Mouse (Mus musculus) lung, postnatal 36 days (tissue): ENCODE data around the gene Ppil6.

ENCODE experiments used
- DNase-seq: peaks from one replicate; pipeline ENCODE4 v3.0.0; 2022; ENCODE audit warnings: mixed read lengths

Gene Ppil6

DNA sequence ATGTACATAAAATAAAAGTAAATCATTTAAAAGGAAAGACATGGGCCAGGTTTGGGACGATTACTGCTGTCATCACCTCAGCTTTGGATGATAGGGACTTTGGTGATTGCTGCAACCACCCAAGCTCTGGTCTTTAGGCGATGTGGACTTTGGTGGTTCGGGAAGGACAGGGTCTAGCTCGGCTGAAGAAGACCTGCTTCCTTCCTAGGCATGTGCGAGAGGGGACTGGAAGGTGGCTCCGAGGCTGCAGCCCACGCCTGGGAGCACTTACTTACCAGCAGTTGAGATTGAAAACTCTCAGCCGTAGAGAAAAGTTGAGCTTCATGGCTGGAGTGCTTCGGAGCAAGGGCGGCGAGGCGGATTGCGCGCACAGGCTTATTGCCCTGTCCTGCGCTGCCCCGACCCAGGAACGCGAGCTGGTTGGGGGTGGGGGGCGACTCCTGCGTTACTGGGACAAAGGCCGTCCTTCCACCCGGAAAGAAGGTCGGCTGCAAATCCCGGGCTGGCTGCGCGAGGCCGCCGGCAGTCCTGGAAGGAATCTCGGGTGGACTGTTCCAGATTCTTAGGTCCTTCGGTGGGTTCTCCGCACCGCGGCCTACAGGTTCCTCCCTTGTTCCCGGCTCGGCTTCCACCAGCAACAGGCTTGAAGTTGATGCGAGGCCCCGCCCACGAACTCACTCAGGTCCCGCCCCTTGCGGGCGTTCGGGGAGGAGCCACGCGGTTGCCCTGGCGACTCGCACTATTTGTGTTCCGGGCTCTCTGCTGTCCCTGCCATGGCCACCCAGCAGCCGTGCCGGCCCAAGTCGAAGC, at the start of gene Ppil6, which contains the start of gene Smpd2:
Ppil6 (plus strand) TSS at position 732 of the 810 bp plus-strand sequence.
Smpd2 (minus strand) TSS at position 662 of the 810 bp plus-strand sequence.
- peak; percentile 98 for DNase-seq

DNA sequence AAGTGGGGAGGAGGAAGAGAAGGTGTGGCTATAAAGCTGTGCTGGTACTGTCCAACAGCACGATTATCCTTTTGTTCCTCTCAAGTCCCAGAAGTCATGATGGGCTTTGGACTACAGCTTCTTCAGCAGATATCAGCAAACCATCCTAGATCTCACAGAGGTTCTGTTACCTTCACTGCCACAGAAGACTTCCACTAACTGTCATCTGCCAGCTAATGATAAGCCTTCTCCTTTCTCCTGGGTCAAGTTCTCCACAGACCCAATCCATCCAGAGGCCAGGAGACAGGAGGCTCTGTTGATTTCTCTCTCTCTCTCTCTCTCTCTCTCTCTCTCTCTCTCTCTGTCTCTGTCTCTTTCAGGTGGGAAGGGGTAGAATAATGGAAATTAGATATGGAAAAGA, 42.0 kb upstream of the Ppil6 start:
- no peak for DNase-seq

DNA sequence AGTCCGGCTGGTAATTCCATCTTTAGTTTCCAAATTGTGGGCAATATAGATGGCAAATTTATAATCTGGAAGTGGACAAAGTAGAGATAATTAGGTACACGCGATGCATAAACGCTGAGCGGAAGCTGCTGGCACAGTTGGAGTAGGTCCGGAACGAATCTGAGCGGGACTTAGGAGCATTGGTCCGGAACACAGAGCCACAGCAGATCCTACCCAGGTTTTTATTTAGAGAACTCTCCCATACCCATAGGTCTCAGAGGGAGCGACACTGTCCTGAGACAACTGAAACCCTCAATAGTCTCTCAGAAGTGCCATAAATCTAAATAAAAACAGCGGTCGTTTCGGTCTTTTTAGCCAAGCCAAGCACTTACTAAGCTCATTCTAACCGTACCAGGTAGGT, 40.6 kb upstream of the Ppil6 start:
- peak; percentile 29 for DNase-seq

DNA sequence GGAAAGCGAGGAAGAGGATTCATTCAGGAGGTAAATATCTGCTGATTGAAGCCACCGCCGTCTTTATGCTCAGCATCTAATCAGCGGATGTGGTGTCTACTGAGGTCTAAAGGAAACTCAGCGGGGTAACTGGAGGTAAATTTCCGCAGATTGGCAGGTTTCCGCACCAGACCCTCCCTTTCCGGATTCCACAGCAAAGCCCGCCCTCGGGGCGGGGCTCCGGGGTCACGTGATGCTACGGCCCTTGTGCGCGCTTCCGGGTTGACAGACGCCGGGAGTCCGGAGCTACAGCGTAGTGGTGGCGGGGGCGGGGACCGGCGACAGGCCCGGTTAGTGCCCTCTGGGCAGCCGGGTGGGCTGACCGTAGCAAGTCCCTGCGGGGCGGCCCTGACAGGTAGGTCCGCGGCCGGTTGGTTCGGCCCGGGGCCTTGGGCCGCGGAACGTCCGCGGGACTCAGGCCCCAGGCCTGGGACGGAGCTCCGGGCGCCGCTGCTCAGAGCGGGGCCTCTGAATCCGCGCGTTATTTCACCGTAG, 40.0 kb upstream of the Ppil6 start, which contains the start of gene Zbtb24:
Zbtb24 (plus strand) TSS at position 247 of the 534 bp plus-strand sequence.
- DNase-seq, result peak; percentile 97

GRCm38 (mm10) chr10:41450780-41451522, 39.3 kb upstream of the Ppil6 start:
- DNase-seq, result no peak

DNA sequence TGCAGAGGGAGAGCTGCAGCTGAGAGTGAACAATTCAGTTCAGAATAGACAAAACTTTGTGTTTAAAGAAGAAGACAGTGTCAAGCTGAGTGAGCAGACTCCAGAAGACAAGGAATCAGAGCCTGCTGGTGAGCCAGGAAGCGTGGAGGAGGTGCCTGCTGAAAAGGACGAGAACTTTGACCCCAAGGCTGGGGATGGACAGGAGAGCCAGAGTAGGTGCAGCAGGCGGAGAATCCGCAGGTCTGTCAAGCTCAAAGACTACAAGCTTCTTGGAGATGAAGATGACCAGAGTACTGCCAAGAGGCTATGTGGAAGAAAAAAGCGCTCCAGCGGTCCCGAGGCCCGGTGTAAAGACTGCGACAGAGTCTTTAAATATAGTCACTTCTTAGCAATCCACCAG, 38.6 kb upstream of the Ppil6 start:
- no peak for DNase-seq

- DNase-seq, result no peak
Observed at GRCm38 (mm10) chr10:41452791-41453190, 37.4 kb upstream of the Ppil6 start.

DNA sequence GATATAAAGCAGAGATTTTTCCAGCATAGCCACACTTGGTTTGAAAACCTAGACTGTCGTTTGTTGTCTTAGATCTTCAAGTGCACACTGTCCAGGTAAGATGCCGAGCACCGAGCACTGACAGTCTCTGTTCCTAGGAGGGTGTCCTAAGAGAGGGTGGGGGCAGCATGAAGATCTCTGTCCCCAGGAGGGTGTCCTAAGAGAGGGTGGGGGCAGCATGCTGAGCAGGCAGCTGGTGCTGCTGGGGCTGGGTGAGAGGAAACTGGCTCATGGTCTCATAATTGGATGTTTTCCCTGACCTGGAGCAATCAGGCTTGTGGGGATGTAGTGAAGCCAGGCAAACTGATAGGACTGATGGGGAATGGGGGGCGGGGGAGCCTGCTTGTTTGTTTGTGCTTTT, 30.2 kb upstream of the Ppil6 start:
- DNase-seq, result no peak

GRCm38 (mm10) chr10:41460501-41460900, 29.7 kb upstream of the Ppil6 start:
- no peak for DNase-seq

GRCm38 (mm10) chr10:41461057-41461722, 29.0 kb upstream of the Ppil6 start:
- no peak for DNase-seq

GRCm38 (mm10) chr10:41464401-41464955, 25.8 kb upstream of the Ppil6 start:
- DNase-seq, result no peak

- no peak for DNase-seq
Observed at GRCm38 (mm10) chr10:41467325-41467724, 22.9 kb upstream of the Ppil6 start.

GRCm38 (mm10) chr10:41470693-41471092, 19.5 kb upstream of the Ppil6 start:
- no peak for DNase-seq

DNA sequence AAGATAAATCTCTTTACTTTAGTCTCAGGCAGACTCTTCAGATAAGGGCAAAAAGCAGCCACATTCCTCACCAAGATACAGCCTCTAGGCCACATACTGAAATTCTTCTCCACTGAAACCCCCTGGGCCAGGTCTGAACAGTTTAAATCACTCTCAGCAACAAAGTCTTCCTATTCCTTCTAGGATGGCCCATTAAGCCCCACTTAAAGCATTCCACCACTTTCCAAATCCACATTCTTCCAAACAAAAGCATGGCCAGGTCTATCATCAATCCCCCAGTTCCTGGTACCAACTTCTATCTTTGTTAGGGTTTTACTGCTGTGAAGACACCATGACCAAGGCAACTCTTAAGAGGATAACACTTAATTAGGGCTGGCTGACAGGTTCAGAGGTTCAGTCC, 17.7 kb upstream of the Ppil6 start:
- no peak for DNase-seq

DNA sequence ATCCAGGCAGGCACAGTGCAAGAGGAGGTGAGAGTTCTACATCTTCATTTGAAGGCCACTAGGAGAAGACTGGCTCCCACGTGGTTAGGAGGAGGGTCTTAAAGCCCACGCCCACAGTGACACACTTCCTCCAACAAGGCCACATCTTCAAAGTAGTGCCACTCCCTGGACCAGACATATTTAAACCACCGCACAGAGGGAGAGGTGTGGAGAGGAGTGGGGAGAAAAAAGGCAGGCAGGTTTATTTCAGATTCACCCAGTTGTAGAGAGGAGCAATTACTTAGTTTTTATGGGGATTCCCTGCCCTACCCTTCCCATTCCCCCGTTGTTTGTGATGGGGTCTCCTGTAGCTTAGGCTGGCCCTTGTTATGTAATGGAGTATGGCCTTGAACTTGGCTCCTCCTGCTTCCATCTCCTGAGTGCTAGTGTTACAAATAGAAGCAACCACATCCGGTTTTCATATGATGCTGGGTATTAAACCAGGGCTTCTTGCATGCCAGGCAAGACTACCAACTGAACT, 17.2 kb upstream of the Ppil6 start:
- no peak for DNase-seq

DNA sequence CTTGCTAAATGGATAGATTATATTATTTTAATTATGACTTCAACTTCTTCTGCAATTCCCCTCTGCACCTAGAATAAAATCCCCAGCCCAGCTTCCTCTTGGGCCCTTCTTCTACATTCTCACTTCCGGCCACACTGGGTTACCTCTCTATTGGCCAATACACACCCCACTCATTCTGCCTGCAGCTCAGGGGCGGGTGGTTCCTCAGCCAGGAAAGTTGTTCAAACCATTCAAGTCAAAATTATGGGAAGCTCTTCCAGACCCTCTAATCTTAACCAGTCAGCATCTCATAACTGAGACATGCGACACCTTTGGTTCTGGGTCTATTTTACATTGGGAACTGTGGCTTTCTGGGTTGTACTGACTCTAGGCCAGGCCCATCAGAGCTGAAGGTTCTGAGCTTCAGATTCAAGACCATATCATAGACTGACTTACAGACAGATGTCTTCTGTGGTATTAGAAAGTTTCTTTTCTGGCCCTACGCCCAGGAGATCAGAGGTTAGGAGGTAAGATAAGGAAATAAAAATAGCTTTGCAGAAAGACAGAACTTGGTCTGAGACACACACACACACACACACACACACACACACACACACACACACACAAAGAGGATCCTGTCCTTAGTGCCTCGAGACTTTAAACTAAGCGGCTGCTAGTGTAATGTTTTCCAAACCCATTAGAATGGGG, 16.3 kb upstream of the Ppil6 start:
- peak; percentile 71 for DNase-seq

DNA sequence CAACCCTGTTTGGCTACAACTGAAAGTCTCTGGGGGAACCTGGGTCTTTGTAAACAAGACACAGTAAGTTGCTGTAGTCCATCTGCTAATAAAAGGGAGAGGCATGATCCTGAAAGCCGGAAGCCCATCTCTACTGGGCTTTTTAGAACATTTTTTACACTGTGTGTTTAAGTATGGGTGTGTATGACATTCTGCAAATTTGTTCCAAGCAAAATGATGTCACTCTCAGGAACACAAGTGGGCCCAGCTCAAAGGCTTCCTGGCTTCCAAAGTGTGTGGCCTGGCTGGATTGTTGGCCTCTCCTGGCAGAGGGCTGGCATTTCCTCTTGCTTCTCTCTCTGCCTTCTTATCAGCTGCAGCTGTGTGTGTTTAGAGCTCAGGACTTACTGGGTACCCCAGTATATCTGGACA, 15.3 kb upstream of the Ppil6 start:
- peak; percentile 76 for DNase-seq

- peak; percentile 81 for DNase-seq
Observed at GRCm38 (mm10) chr10:41476171-41477017, 13.8 kb upstream of the Ppil6 start, which contains the start of gene Mical1. TSS of gene Mical1 (plus strand) at chr10:41476314.

DNA sequence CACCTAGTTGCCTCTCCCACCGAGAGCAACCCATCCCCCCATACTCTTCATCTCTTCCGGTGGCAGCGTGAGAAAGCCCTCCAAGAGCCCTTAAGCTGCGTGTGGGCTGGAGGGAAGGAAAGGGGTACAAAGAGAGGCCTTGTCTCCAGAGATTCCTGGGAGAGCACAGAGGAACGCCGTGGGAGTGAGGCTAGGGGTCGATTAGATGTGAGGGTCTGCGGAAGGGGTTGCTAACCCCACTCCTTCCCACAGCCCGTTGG, 13.3 kb upstream of the Ppil6 start:
- peak; percentile 30 for DNase-seq

- peak; percentile 87 for DNase-seq
Observed at GRCm38 (mm10) chr10:41477278-41478181, 12.7 kb upstream of the Ppil6 start.
